Mouse (Mus musculus) small intestine, adult 2 months (tissue): ENCODE results near the gene Ccdc177. TPM values are rescaled to one million over a fixed set of nuclear protein-coding genes. Genes with fewer than 3 reads are reported as not detected.

Source experiments
- H3K27ac ChIP-seq: fragments of 200-500 bp; 2 replicates; pipeline ENCODE4 v1.5.1; 2012; ENCODE audit warnings: low read depth, low read length, control low read depth, inconsistent platforms; ENCODE audit not compliant: insufficient read depth
- H3K27me3 ChIP-seq: fragments of 200-500 bp; 2 replicates; pipeline ENCODE4 v1.6.1; 2012; ENCODE audit warnings: mild to moderate bottlenecking, moderate library complexity, low read length, inconsistent platforms; ENCODE audit not compliant: control insufficient read depth, insufficient read depth
- H3K36me3 ChIP-seq: fragments of 200-500 bp; 2 replicates; pipeline ENCODE4 v1.6.1; 2012; ENCODE audit warnings: mild to moderate bottlenecking, low read length, control low read depth, inconsistent platforms; ENCODE audit not compliant: control insufficient read depth, insufficient read depth
- H3K4me1 ChIP-seq: fragments of 200-500 bp; 2 replicates; pipeline ENCODE4 v1.6.1; 2012; ENCODE audit warnings: low read length, inconsistent platforms, mixed read lengths; ENCODE audit not compliant: control insufficient read depth, insufficient read depth, insufficient read length
- H3K4me3 ChIP-seq: fragments of 200-500 bp; 2 replicates; pipeline ENCODE4 v1.5.1; 2012; ENCODE audit warnings: low read depth, mild to moderate bottlenecking, control low read depth, inconsistent platforms, low read length, moderate library complexity
- CTCF ChIP-seq: fragments of 200-500 bp; IDR thresholded peaks from 2 replicates; pipeline ENCODE4 v1.5.1; 2012; ENCODE audit warnings: low read depth, mild to moderate bottlenecking, control low read depth, inconsistent platforms, low read length, moderate library complexity, mixed read lengths; ENCODE audit not compliant: insufficient replicate concordance, insufficient read length; ENCODE audit errors: extremely low read depth
- POLR2A ChIP-seq: fragments of 200-500 bp; IDR thresholded peaks from 2 replicates; pipeline ENCODE4 v1.6.1; 2012; ENCODE audit warnings: low read depth, mild to moderate bottlenecking, control low read depth, inconsistent platforms, low read length, moderate library complexity
- WGBS: fragments of 180-500 bp; shearing (Covaris S2); methylation state at CpG from one replicate; pipeline ENCODE4 v1.1.7; 2018; 5-methylcytosine and 5-hydroxymethylcytosine counted together
- polyA plus RNA-seq: library from polyadenylated mRNA; depleted of rRNA; stranded (reverse); fragments of >200 nt; gene quantifications from 2 replicates; pipeline ENCODE4 v1.2.3, GENCODE M21; 2012

Ccdc177 gene
- polyA plus RNA-seq, 1 experiment = 0.10 TPM

DNA sequence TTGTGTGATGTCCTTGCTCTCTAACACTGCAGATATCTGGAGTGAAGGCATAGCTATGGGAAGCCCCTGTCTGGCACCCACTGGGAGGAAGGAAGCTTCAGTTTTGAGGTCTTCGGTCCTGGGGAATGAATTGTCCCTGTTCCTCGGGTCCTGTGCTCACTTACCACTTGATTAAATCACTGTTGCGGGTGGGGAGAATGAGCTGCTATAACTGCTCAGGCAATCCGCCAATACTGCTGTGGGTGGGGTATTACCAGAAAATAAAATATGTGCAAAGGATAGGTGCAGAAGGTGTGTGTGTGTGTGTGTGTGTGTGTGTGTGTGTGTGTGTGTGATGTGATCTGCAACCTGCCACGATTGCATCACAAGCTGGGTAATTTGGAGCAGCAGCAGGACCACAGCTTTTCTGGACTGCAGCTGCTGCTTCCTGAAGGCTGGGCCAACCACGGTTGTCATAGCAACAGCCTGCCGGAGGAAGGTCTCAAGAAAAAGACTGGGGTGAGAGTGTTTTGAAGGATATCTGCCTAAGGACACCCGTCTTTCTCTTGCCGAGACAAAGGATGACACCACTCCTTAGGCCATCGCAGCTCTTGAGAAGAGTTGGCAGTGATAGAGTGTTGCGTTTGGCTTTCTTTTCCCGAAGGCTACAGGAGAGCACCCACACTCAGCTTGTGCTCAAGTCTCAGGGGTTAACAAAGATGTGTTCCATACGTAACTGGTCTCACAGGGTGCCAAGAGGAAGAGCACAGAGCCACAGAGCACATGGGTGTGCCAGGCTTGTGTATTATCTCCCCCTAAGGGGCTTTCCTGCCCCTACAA, 23.8 kb downstream of the Ccdc177 start:
- no peaks in the 10 kb centered on the region for H3K36me3 ChIP-seq
- H3K27ac ChIP-seq = no peak overlapping the region
- peaks cover 10% of the 10 kb centered on the region for H3K4me1 ChIP-seq
- no peak for TF ChIP-seq CTCF
- no peak for TF ChIP-seq POLR2A
- no peak overlapping the region for H3K4me3 ChIP-seq
- H3K27me3 ChIP-seq = no peaks in the 10 kb centered on the region
- 8% methylated on average over 13 of the region's 13 CpGs for WGBS

DNA sequence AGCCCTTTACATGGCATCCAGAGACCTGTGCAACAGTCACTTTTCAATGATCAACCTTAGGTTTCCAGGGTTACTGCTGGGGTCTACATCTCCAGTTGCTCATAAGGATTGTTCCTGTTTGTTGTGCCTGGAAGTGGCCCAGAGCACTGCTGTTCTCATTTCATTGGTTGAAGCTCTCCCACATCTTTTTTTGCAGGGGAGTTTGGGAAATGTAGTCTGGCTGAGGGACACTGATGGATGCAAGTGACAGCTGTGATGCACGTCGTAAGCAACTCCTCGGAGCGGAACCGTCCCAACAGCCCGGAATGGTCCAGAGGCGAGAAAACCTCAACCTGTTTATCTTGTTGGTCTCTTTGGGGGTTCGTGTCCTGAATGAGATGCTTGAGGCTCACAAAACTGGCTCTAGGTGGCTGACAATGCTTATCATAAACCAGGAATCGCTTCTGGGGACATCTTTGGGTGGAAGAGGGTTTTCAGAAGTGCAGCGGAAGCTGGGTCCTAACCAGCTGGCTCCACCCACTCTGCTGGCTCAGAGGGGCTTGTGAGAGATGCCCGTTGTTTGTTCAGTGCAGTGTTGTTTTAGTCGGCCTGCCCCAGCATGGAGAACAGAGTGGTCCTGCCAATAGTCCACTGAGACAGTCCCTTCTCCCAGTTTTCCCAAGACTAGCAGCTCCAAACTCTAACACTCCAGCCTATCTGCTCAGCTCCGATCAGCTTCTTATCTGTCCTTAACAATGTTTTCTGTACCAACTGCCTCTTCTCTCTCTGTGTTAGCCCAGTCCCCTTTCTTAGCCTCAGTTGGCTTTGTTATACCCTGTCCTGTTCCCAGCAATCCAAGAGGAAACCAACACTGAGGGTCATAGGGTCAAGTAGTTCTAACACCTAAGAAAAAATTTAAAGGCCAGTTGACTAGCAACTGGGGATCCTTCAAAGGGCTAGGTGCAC, 25.7 kb downstream of the Ccdc177 start:
- H3K36me3 ChIP-seq = no peaks in the 10 kb centered on the region
- H3K27me3 ChIP-seq = no peaks in the 10 kb centered on the region
- H3K4me3 ChIP-seq = no peak overlapping the region
- TF ChIP-seq CTCF (no peak), POLR2A (no peak)
- peaks cover 10% of the 10 kb centered on the region for H3K4me1 ChIP-seq
- 75% methylated on average over 13 of the region's 13 CpGs for WGBS
- H3K27ac ChIP-seq = no peak overlapping the region

DNA sequence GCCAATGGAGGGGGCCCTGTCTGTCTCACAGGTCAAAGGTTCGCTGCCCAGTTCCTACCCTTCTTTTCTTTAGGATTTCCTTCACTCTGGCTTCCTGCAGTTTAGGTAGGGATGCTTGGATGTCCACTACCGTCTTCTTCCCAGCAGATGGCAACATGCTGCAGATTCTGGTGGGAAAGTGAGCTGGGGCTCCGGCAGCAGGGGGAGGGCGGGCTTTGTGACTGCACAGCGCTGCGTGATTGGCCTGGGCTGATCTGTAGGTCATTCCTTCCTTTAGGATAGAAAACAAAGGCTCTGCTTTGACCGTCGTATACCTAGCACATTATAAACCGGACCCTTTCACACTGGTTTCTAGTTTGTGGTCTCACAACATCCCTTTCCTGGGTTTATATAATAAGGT, 29.9 kb downstream of the Ccdc177 start:
- Histone ChIP-seq H3K36me3 (no peaks in the 10 kb centered on the region), H3K4me1 (no peaks in the 10 kb centered on the region; the same call in 1 of the 2 replicates), H3K27me3 (no peaks in the 10 kb centered on the region), H3K27ac (no peak overlapping the region), H3K4me3 (no peak overlapping the region)
- 7% methylated on average over 9 of the region's 9 CpGs for WGBS
- TF ChIP-seq CTCF (peak; percentile 52; the same call in 1 of the 2 replicates), POLR2A (no peak)

DNA sequence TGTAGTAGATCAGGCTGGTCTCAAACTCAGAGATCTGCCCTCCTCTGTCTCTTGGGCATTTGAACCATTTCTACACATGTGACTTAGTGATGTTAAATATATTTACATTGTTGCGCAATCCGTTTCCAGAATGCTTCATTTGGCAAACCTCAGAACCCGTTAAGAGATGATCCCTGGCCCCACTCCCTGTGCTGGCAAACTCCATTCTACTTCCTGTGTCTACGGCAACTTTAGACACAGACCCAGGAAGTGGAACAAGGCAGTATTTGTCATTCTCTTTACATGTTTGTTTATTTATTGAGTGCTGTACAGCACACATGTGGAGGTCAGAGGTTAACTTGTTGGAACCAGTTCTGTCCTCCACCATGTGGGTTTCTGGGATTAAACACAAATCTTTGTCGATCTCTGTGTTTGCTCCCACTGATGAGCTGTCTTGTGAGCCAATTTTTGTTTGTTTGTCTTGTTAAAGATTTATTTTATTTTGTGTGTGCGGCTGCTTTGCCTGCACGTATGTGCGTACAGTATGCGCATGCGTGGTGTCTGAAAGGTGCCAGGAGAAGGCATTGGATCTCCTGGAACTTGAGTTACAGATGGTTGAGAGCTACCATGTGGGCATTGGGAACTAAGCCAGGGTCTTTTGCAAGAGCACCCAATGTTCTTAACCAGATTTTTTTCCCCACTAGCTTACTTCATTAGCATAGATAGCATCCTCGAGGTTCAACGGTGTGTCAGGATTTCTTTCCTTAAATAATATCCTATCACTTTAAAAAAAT, 30.5 kb downstream of the Ccdc177 start:
- no peaks in the 10 kb centered on the region for H3K36me3 ChIP-seq
- TF ChIP-seq CTCF = no peak
- TF ChIP-seq POLR2A = no peak
- no peaks in the 10 kb centered on the region; the same call in 1 of the 2 replicates for H3K4me1 ChIP-seq
- no peak overlapping the region for H3K27ac ChIP-seq
- H3K27me3 ChIP-seq = no peaks in the 10 kb centered on the region
- 60% methylated on average over 12 of the region's 12 CpGs for WGBS
- H3K4me3 ChIP-seq = no peak overlapping the region

DNA sequence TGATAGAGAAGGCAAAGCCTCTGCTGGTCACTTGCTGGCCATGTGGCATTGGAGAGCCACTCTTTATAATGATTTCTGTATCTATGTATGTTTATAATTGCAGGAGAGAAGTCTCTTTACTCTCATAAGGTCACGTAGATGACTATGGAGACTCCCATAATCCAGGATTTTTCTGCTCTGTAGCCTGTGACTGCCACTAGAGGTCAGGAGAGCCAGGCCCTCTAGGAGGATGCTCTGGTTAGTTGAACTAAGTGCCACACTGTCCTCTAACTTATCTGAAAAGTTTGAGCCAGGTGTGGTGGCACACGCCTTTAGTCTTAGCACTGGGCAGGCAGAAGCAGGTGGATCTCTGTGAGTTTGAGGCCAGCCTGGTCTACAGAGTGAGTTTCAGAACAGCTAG, 31.7 kb downstream of the Ccdc177 start:
- peak; percentile 36; the same call in 1 of the 2 replicates for TF ChIP-seq CTCF
- no peak for TF ChIP-seq POLR2A
- Histone ChIP-seq H3K27ac (no peak overlapping the region), H3K36me3 (no peaks in the 10 kb centered on the region), H3K4me1 (no peaks in the 10 kb centered on the region; the same call in 1 of the 2 replicates), H3K27me3 (no peaks in the 10 kb centered on the region), H3K4me3 (no peak overlapping the region)
- WGBS = 35% methylated on average over 2 of the region's 2 CpGs

DNA sequence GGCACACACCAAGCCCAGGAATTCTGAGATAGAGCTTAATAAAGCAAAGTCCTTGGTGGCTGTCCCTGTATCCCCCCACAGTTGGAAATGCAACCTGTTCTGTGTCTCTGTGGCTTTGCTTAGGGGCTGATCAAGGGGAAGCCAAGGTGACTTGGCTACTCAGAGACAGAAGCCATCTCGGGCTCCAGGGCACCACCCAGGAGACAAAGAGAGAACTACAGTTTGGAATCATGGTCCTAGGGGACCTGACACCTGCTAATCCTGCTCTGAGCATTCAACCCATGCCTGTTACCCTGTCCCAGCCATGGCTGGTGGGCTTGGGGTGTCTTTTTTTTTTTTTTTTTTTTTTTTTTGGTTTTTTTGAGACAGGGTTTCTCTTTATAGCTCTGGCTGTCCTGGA, 32.3 kb downstream of the Ccdc177 start:
- H3K4me3 ChIP-seq = no peak overlapping the region
- H3K27ac ChIP-seq = no peak overlapping the region
- H3K4me1 ChIP-seq = no peaks in the 10 kb centered on the region; the same call in 1 of the 2 replicates
- no peak for TF ChIP-seq POLR2A
- TF ChIP-seq CTCF = no peak
- H3K36me3 ChIP-seq = no peaks in the 10 kb centered on the region
- WGBS = 16% methylated on average over 1 of the region's 1 CpGs
- H3K27me3 ChIP-seq = no peaks in the 10 kb centered on the region
